Mouse (Mus musculus): ENCODE results near the gene Atpif1.

- no peak for TF ChIP-seq CTCF (conservative IDR thresholded peaks at IDR 0.05 in 1 of 2, IDR thresholded peaks at IDR 0.05 in 1 of 2; ENCODE audit: low read depth in 2 of 2, low read length in 2 of 2)
- TF ChIP-seq EP300 (IDR thresholded peaks at IDR 0.05; ENCODE audit: low read length), result no peak
- no peak for TF ChIP-seq JUND (conservative IDR thresholded peaks at IDR 0.05; ENCODE audit: low read depth, low read length)
- no peak for TF ChIP-seq UBTF (IDR thresholded peaks at IDR 0.05; ENCODE audit: low read depth, low read length)
- no peak for TF ChIP-seq MAFK (IDR thresholded peaks at IDR 0.05; ENCODE audit: insufficient replicate concordance, low read length)
- TF ChIP-seq POLR2A (IDR thresholded peaks at IDR 0.05; ENCODE audit: low read depth, low read length), result no peak
- no peak for TF ChIP-seq GABPA (IDR thresholded peaks at IDR 0.05; ENCODE audit: insufficient replicate concordance, low read depth, low read length)
- TF ChIP-seq CHD2 (IDR thresholded peaks at IDR 0.05; ENCODE audit: low read length), result no peak
These were observed 29.8 kb upstream of the Atpif1 start for GRCm38 (mm10) chr4:132563261-132563660.

Data from CH12.LX (cell line).